Mouse (Mus musculus) C2C12 (cell line): ENCODE data around the gene Apoa1. TPM values are rescaled to one million over a fixed set of nuclear protein-coding genes. Genes with fewer than 3 reads are reported as not detected.

Source experiments
- H3K27me3 ChIP-seq: one replicate; pipeline ENCODE4 v1.6.1; 2011; ENCODE audit not compliant: control insufficient read depth, insufficient read depth, insufficient read length
- H3K36me3 ChIP-seq: one replicate; pipeline ENCODE4 v1.6.1; 2011; ENCODE audit not compliant: control insufficient read depth, insufficient read depth
- H3K4me3 ChIP-seq: one replicate; pipeline ENCODE4 v1.5.1; 2011; ENCODE audit warnings: mild to moderate bottlenecking, control low read depth; ENCODE audit not compliant: poor library complexity, insufficient read depth, severe bottlenecking
- H3K79me2 ChIP-seq: one replicate; pipeline ENCODE4 v1.6.1; 2011; ENCODE audit not compliant: control insufficient read depth, insufficient read depth
- H3K79me3 ChIP-seq: one replicate; pipeline ENCODE4 v1.6.1; 2011; ENCODE audit warnings: low read depth, control low read depth
- H3ac ChIP-seq: one replicate; pipeline ENCODE3; 2011; ENCODE audit warnings: low read depth; ENCODE audit not compliant: control insufficient read depth, insufficient read length
- CEBPB ChIP-seq: IDR thresholded peaks from one replicate; pipeline ENCODE4 v1.6.1; 2011; ENCODE audit warnings: low read depth, mild to moderate bottlenecking, control low read depth, moderate library complexity
- CTCF ChIP-seq: IDR thresholded peaks from one replicate; pipeline ENCODE4 v1.5.1; 2011; ENCODE audit not compliant: control insufficient read depth, insufficient read depth, insufficient read length
- FOSL1 ChIP-seq: IDR thresholded peaks from one replicate; pipeline ENCODE4 v1.8.0; 2011; ENCODE audit warnings: mild to moderate bottlenecking, low read length; ENCODE audit not compliant: poor library complexity, insufficient read depth, severe bottlenecking
- MAX ChIP-seq: IDR thresholded peaks from one replicate; pipeline ENCODE4 v1.6.1; 2011; ENCODE audit warnings: mild to moderate bottlenecking, control low read depth
- MYOD1 ChIP-seq: IDR thresholded peaks from one replicate; pipeline ENCODE4 v1.6.1; 2011; ENCODE audit warnings: low read depth; ENCODE audit not compliant: control insufficient read depth, insufficient read length
- MYOG ChIP-seq: IDR thresholded peaks from one replicate; pipeline ENCODE4 v1.6.1; 2011; ENCODE audit not compliant: control insufficient read depth, insufficient read length; ENCODE audit errors: extremely low read depth
- USF1 ChIP-seq: IDR thresholded peaks from one replicate; pipeline ENCODE4 v1.6.1; 2011; ENCODE audit warnings: low read depth, mild to moderate bottlenecking, control low read depth, moderate library complexity
- polyA plus RNA-seq: library from polyadenylated mRNA; unstranded; fragments of >200 nt; fragmentation: generic; extraction: Trizol; gene quantifications from one replicate; pipeline ENCODE4 v1.2.1, GENCODE M21; 2012; ENCODE audit warnings: missing spikeins

Gene Apoa1
- polyA plus RNA-seq, 1 experiment, result not detected

GRCm38 (mm10) chr9:46194809-46195208, 33.6 kb upstream of the Apoa1 start:
- no peaks in the 10 kb centered on the region for H3K79me2 ChIP-seq
- peaks cover 35% of the 10 kb centered on the region for H3K36me3 ChIP-seq
- H3K27me3 ChIP-seq, result no peaks in the 10 kb centered on the region
- no peak overlapping the region for H3K4me3 ChIP-seq
- no peaks in the 10 kb centered on the region for H3K79me3 ChIP-seq
- TF ChIP-seq MYOD1 (no peak), CEBPB (no peak), USF1 (no peak), CTCF (no peak), MYOG (no peak), MAX (no peak), FOSL1 (no peak)
- H3ac ChIP-seq, result no peak overlapping the region

GRCm38 (mm10) chr9:46196699-46197169, 31.6 kb upstream of the Apoa1 start:
- Histone ChIP-seq H3K79me3 (no peaks in the 10 kb centered on the region), H3K4me3 (no peak overlapping the region), H3ac (no peak overlapping the region), H3K79me2 (no peaks in the 10 kb centered on the region), H3K27me3 (no peaks in the 10 kb centered on the region), H3K36me3 (peaks cover 48% of the 10 kb centered on the region)
- TF ChIP-seq MAX, result no peak
- TF ChIP-seq USF1, result no peak
- no peak for TF ChIP-seq CTCF
- TF ChIP-seq CEBPB, result no peak
- no peak for TF ChIP-seq MYOG
- no peak for TF ChIP-seq FOSL1
- no peak for TF ChIP-seq MYOD1

- H3ac ChIP-seq, result no peak overlapping the region
- TF ChIP-seq MAX (no peak), FOSL1 (no peak), MYOG (no peak), MYOD1 (no peak), USF1 (no peak), CEBPB (no peak), CTCF (no peak)
- no peaks in the 10 kb centered on the region for H3K79me3 ChIP-seq
- no peaks in the 10 kb centered on the region for H3K79me2 ChIP-seq
- H3K27me3 ChIP-seq, result no peaks in the 10 kb centered on the region
- H3K4me3 ChIP-seq, result no peak overlapping the region
- H3K36me3 ChIP-seq, result peaks cover 60% of the 10 kb centered on the region
Measured at GRCm38 (mm10) chr9:46198461-46198860, 29.9 kb upstream of the Apoa1 start.

DNA sequence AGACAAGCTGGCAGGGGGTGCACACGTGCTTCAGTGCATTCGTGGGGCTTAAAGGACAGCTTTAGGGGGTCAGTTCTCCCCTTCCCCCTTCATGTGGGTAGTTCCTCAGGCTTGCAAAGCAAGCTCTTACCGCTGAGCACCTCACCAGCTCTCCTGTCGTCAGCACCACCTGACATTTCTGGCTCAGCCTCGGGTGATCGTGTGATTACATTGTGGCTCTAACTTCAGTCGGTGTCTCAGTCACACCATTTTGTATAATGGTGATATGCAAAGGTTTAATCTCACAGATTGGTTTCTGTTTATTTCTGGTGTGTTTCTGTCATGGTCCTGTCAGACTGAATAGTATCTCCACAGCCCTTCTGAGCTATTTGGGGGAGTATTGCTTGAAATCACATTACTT, 29.4 kb upstream of the Apoa1 start:
- Histone ChIP-seq H3ac (no peak overlapping the region), H3K79me2 (no peaks in the 10 kb centered on the region), H3K27me3 (no peaks in the 10 kb centered on the region), H3K36me3 (peaks cover 60% of the 10 kb centered on the region), H3K79me3 (no peaks in the 10 kb centered on the region), H3K4me3 (no peak overlapping the region)
- TF ChIP-seq MYOG, result no peak
- no peak for TF ChIP-seq CTCF
- no peak for TF ChIP-seq FOSL1
- TF ChIP-seq CEBPB, result no peak
- no peak for TF ChIP-seq USF1
- TF ChIP-seq MAX, result no peak
- no peak for TF ChIP-seq MYOD1

GRCm38 (mm10) chr9:46199609-46200008, 28.8 kb upstream of the Apoa1 start:
- TF ChIP-seq CTCF (no peak), MAX (no peak), USF1 (no peak), MYOD1 (no peak)
- Histone ChIP-seq H3ac (no peak overlapping the region), H3K79me3 (no peaks in the 10 kb centered on the region), H3K4me3 (no peak overlapping the region), H3K27me3 (no peaks in the 10 kb centered on the region), H3K79me2 (no peaks in the 10 kb centered on the region), H3K36me3 (peaks cover 56% of the 10 kb centered on the region)

DNA sequence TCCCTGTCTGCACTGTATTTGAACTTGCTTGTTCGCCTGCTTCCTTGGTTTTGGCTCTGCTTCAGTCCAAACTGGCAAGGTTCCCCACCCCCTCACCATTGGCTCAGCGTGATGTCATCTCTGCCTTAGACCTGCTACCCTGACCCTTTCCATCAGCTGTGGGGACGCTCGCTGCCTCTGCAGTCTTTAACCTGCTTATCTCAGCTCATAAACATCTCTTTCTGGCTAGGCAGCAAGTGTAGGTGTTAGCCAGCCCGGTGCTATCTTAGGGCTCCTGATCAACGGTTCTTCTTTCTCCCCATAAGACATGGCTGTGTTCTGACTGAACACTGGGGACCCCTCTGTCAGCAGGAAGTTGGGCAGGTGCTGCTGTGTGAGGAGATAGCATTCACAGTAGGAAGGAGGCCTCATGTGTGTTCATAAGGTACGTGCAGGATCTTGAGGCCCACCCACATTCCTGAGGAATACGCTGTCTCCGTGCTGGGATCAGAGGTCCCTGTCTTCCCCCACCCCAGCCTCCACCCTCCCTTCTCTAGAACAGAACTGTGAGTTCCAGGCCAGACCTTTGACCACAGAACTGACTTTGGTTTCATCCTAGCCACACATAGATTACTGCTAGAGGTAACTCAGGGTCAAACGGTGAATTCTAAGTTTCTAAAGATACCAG, 21.4 kb upstream of the Apoa1 start:
- H3K36me3 ChIP-seq, result peaks cover 29% of the 10 kb centered on the region
- no peaks in the 10 kb centered on the region for H3K79me2 ChIP-seq
- no peak overlapping the region for H3ac ChIP-seq
- no peak for TF ChIP-seq MYOG
- TF ChIP-seq MYOD1, result no peak
- no peak for TF ChIP-seq CTCF
- no peak for TF ChIP-seq USF1
- no peak for TF ChIP-seq MAX
- no peak for TF ChIP-seq CEBPB
- TF ChIP-seq FOSL1, result no peak
- H3K4me3 ChIP-seq, result no peak overlapping the region
- no peaks in the 10 kb centered on the region for H3K27me3 ChIP-seq
- no peaks in the 10 kb centered on the region for H3K79me3 ChIP-seq
